Mouse (Mus musculus): Measurements from ENCODE around the gene Sipa1l1. TPM values are rescaled to one million over a fixed set of nuclear protein-coding genes. Genes with fewer than 3 reads are reported as not detected.
"Not testable (repeated sequence)": the region's sequence is repeated elsewhere in the genome, so short reads cannot be mapped to it uniquely, and the experiment has no call there.

The Sipa1l1 gene
- polyA plus RNA-seq, 1 experiment from 2014 or later: 26.4 TPM

- no peak overlapping the region for H3K4me3 ChIP-seq (replicated peaks)
- no peak for ATAC-seq (ENCODE audit: insufficient read depth, low FRiP score, low read depth)
- H3K4me1 ChIP-seq: no peaks in the 10 kb centered on the region
- no peaks in the 10 kb centered on the region for H3K36me3 ChIP-seq
- no peaks in the 10 kb centered on the region for H3K27me3 ChIP-seq (replicated peaks)
- H3K9me3 ChIP-seq: no peaks in the 10 kb centered on the region
- H3K9ac ChIP-seq: no peak overlapping the region
- no peak overlapping the region for H3K4me2 ChIP-seq
- H3K27ac ChIP-seq: no peak overlapping the region
- WGBS: 50% methylated on average over 2 of the region's 2 CpGs
These were observed 316.3 kb downstream of the Sipa1l1 start for GRCm38 (mm10) chr12:82485466-82485865.

GRCm38 (mm10) chr12:82486829-82487560 lies 317.9 kb downstream of the Sipa1l1 start:
- no peaks in the 10 kb centered on the region for H3K4me1 ChIP-seq
- no peak overlapping the region for H3K4me3 ChIP-seq (replicated peaks)
- H3K4me2 ChIP-seq: no peak overlapping the region
- H3K36me3 ChIP-seq: no peaks in the 10 kb centered on the region
- H3K9ac ChIP-seq: no peak overlapping the region
- H3K9me3 ChIP-seq: no peaks in the 10 kb centered on the region
- ATAC-seq (ENCODE audit: insufficient read depth, low FRiP score, low read depth): peak; percentile 72; the same call in 1 of the 2 replicates
- H3K27me3 ChIP-seq (replicated peaks): no peaks in the 10 kb centered on the region
- peak overlapping the region; percentile 51; the same call in 1 of the 2 replicates for H3K27ac ChIP-seq
- 25% methylated on average over 6 of the region's 6 CpGs for WGBS

DNA sequence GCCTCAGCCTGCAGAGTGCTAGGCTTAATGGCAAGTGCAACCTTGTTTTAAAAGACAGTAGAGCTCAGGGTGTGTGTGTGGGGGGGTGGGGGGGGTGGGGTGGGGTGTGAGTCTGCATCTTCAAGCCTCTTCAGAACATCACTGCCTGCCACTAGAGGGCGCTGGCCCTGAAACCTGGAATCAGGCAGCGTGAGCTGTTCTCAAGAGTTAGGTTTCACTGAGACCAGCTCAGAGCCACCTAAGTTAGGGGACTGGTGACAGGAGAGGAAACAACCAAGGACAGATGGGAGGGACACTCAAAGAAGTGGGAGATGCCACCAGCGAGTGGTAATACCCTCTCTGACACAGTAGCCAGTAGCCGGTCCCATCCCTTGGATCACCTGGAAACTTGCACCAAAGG lies 320.0 kb downstream of the Sipa1l1 start:
- no peaks in the 10 kb centered on the region for H3K9me3 ChIP-seq
- ATAC-seq (ENCODE audit: insufficient read depth, low FRiP score, low read depth): no peak
- no peaks in the 10 kb centered on the region for H3K27me3 ChIP-seq (replicated peaks)
- no peak overlapping the region for H3K9ac ChIP-seq
- H3K27ac ChIP-seq: no peak overlapping the region
- H3K4me2 ChIP-seq: no peak overlapping the region
- no peak overlapping the region for H3K4me3 ChIP-seq (replicated peaks)
- H3K4me1 ChIP-seq: no peaks in the 10 kb centered on the region
- H3K36me3 ChIP-seq: no peaks in the 10 kb centered on the region
- WGBS: 47% methylated on average over 4 of the region's 4 CpGs

DNA sequence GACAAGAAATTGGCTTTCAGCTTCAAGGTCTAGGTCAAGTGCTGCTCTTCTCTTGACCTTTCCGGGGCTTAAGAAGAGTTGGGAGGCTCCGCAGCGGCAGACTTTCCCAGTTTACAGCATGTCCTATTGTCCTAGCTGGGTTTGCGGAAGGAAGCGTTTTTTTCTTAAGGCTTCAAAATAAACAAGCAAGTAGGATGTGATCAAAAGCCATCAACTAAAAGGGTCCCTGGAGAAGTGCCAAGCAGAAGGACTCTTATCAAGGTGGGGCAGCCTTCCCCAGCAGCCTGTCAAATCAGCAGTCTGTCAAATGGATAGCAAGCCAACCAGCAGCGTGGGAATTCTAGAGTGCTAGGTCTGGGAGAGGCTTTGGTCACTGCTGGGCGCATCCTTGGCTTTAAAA lies 320.5 kb downstream of the Sipa1l1 start:
- Histone ChIP-seq H3K4me2 (no peak overlapping the region), H3K36me3 (no peaks in the 10 kb centered on the region), H3K9ac (no peak overlapping the region), H3K4me1 (no peaks in the 10 kb centered on the region), H3K27me3 (replicated peaks) (no peaks in the 10 kb centered on the region), H3K4me3 (replicated peaks) (no peak overlapping the region), H3K9me3 (no peaks in the 10 kb centered on the region), H3K27ac (no peak overlapping the region)
- ATAC-seq (ENCODE audit: insufficient read depth, low FRiP score, low read depth): no peak
- 49% methylated on average over 7 of the region's 7 CpGs for WGBS

GRCm38 (mm10) chr12:82492456-82492855 lies 323.3 kb downstream of the Sipa1l1 start:
- Histone ChIP-seq H3K4me1 (no peaks in the 10 kb centered on the region), H3K4me2 (no peak overlapping the region), H3K9me3 (no peaks in the 10 kb centered on the region), H3K27me3 (replicated peaks) (no peaks in the 10 kb centered on the region), H3K27ac (no peak overlapping the region), H3K9ac (no peak overlapping the region), H3K36me3 (no peaks in the 10 kb centered on the region), H3K4me3 (replicated peaks) (no peak overlapping the region)
- WGBS: 71% methylated on average over 9 of the region's 9 CpGs
- no peak for ATAC-seq (ENCODE audit: insufficient read depth, low FRiP score, low read depth)

DNA sequence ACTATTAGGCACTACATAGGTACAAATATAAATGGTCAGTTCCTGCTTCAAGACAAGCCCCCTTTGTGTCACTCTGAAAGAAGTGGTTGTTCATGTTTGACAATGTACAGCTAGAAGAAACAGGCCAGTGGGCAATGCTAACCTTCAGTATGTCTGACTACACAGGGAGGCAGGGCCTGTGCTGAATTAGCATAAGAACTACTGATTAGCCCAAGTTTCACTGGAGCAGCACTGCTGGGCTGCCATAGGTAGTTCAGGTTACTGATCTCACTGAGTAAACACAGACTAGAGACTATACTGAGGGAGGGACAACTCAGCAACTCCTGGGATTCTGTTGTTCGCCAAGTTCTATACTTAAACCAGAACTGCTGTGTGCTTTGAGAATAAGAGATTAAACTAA lies 324.1 kb downstream of the Sipa1l1 start:
- peak; percentile 91 for ATAC-seq (ENCODE audit: insufficient read depth, low FRiP score, low read depth)
- H3K9ac ChIP-seq; H3K4me1 ChIP-seq; H3K9me3 ChIP-seq; H3K4me3 ChIP-seq (replicated peaks); H3K4me2 ChIP-seq; H3K27ac ChIP-seq; H3K27me3 ChIP-seq (replicated peaks); H3K36me3 ChIP-seq: not testable (repeated sequence)
- WGBS: 50% methylated on average over 1 of the region's 1 CpGs

DNA sequence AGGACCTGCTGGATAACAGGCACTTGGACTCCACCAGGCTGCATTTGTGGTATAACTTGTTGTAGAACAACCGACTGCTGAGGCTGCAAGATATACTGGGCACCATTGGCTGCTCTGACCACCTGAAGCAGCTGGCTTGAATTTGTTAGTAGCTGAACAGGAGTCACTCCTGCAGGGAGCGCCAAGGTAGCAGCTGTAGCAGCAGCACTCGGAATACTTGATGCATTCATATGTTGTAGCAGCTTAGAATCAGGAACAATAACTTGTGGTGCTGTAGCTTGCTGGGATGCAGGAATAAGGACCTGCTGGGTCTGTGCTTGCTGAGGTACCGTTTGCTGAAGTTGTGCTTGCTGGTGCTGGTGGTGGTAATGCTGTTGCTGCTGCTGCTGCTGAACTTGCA lies 326.8 kb downstream of the Sipa1l1 start:
- Histone ChIP-seq H3K4me1 (no peaks in the 10 kb centered on the region), H3K27me3 (replicated peaks) (no peaks in the 10 kb centered on the region), H3K4me2 (no peak overlapping the region), H3K4me3 (replicated peaks) (no peak overlapping the region), H3K27ac (no peak overlapping the region), H3K9me3 (no peaks in the 10 kb centered on the region), H3K9ac (no peak overlapping the region), H3K36me3 (no peaks in the 10 kb centered on the region)
- WGBS: 77% methylated on average over 4 of the region's 4 CpGs
- ATAC-seq (ENCODE audit: insufficient read depth, low FRiP score, low read depth): no peak

- Histone ChIP-seq H3K36me3 (no peaks in the 10 kb centered on the region), H3K27ac (no peak overlapping the region), H3K9ac (no peak overlapping the region), H3K4me2 (0 out of 2 replicates have a peak overlapping the region, but pooled peaks have one; percentile 23), H3K9me3 (no peaks in the 10 kb centered on the region), H3K4me1 (no peaks in the 10 kb centered on the region), H3K27me3 (replicated peaks) (no peaks in the 10 kb centered on the region), H3K4me3 (replicated peaks) (no peak overlapping the region)
- ATAC-seq (ENCODE audit: insufficient read depth, low FRiP score, low read depth): no peak
- 48% methylated on average over 11 of the region's 11 CpGs for WGBS
These were observed 328.9 kb downstream of the Sipa1l1 start for GRCm38 (mm10) chr12:82497866-82498631.

GRCm38 (mm10) chr12:82498701-82499100 lies 329.6 kb downstream of the Sipa1l1 start:
- Histone ChIP-seq H3K9ac (no peak overlapping the region), H3K27me3 (replicated peaks) (no peaks in the 10 kb centered on the region), H3K9me3 (no peaks in the 10 kb centered on the region), H3K27ac (no peak overlapping the region), H3K36me3 (no peaks in the 10 kb centered on the region), H3K4me2 (no peak overlapping the region), H3K4me3 (replicated peaks) (no peak overlapping the region), H3K4me1 (no peaks in the 10 kb centered on the region)
- WGBS: 75% methylated on average over 4 of the region's 4 CpGs
- no peak for ATAC-seq (ENCODE audit: insufficient read depth, low FRiP score, low read depth)

GRCm38 (mm10) chr12:82499731-82500130 lies 330.6 kb downstream of the Sipa1l1 start:
- no peak for ATAC-seq (ENCODE audit: insufficient read depth, low FRiP score, low read depth)
- Histone ChIP-seq H3K4me2 (no peak overlapping the region), H3K4me3 (replicated peaks) (no peak overlapping the region), H3K9me3 (no peaks in the 10 kb centered on the region), H3K27me3 (replicated peaks) (no peaks in the 10 kb centered on the region), H3K27ac (no peak overlapping the region), H3K36me3 (no peaks in the 10 kb centered on the region), H3K9ac (no peak overlapping the region), H3K4me1 (no peaks in the 10 kb centered on the region)
- whole genome bisulfite sequencing: 82% methylated on average over 5 of the region's 5 CpGs

Data from stomach, embryonic 15.5 days (tissue).